Mouse (Mus musculus) lung, postnatal 25 days (tissue): ENCODE results near the gene Gm45837.

Source experiments
- DNase-seq: peaks from one replicate; pipeline ENCODE4 v3.0.0; 2022; ENCODE audit warnings: low spot score

The Gm45837 gene

GRCm38 (mm10) chr7:101501236-101501635, 90.5 kb downstream of the Gm45837 start:
- DNase-seq, result no peak

- DNase-seq, result no peak
Observed at GRCm38 (mm10) chr7:101501675-101502074, 91.0 kb downstream of the Gm45837 start.

- DNase-seq, result peak; percentile 79
Observed at GRCm38 (mm10) chr7:101503351-101503750, 92.7 kb downstream of the Gm45837 start.

- DNase-seq, result no peak
Observed at GRCm38 (mm10) chr7:101503803-101504202, 93.1 kb downstream of the Gm45837 start.

- no peak for DNase-seq
Observed at GRCm38 (mm10) chr7:101504507-101504906, 93.8 kb downstream of the Gm45837 start.

- DNase-seq, result no peak
Observed at GRCm38 (mm10) chr7:101509212-101509611, 98.5 kb downstream of the Gm45837 start.

- no peak for DNase-seq
Observed at GRCm38 (mm10) chr7:101513655-101514054, 103.0 kb downstream of the Gm45837 start.

GRCm38 (mm10) chr7:101514768-101515167, 104.1 kb downstream of the Gm45837 start:
- DNase-seq, result no peak

- DNase-seq, result no peak
Observed at GRCm38 (mm10) chr7:101515295-101515694, 104.6 kb downstream of the Gm45837 start.

- no peak for DNase-seq
Observed at GRCm38 (mm10) chr7:101516460-101516859, 105.8 kb downstream of the Gm45837 start.

- no peak for DNase-seq
Observed at GRCm38 (mm10) chr7:101521696-101522095, 111.0 kb downstream of the Gm45837 start.

GRCm38 (mm10) chr7:101523205-101523604, 112.5 kb downstream of the Gm45837 start:
- DNase-seq, result no peak

GRCm38 (mm10) chr7:101526484-101526883, 115.8 kb downstream of the Gm45837 start:
- DNase-seq, result no peak

GRCm38 (mm10) chr7:101534428-101534827, 123.7 kb downstream of the Gm45837 start:
- no peak for DNase-seq

GRCm38 (mm10) chr7:101535102-101535501, 124.4 kb downstream of the Gm45837 start:
- no peak for DNase-seq

- no peak for DNase-seq
Observed at GRCm38 (mm10) chr7:101535517-101535916, 124.8 kb downstream of the Gm45837 start.

GRCm38 (mm10) chr7:101537541-101537940, 126.9 kb downstream of the Gm45837 start:
- no peak for DNase-seq

GRCm38 (mm10) chr7:101538141-101538933, 127.7 kb downstream of the Gm45837 start:
- peak; percentile 10 for DNase-seq

GRCm38 (mm10) chr7:101539774-101540173, 129.1 kb downstream of the Gm45837 start:
- no peak for DNase-seq

GRCm38 (mm10) chr7:101540684-101541083, 130.0 kb downstream of the Gm45837 start:
- no peak for DNase-seq

GRCm38 (mm10) chr7:101541132-101541531, 130.4 kb downstream of the Gm45837 start:
- DNase-seq, result peak; percentile 57

- DNase-seq, result no peak
Observed at GRCm38 (mm10) chr7:101541734-101542133, 131.0 kb downstream of the Gm45837 start.

- no peak for DNase-seq
Observed at GRCm38 (mm10) chr7:101547651-101548050, 137.0 kb downstream of the Gm45837 start.

GRCm38 (mm10) chr7:101549266-101549665, 138.6 kb downstream of the Gm45837 start:
- DNase-seq, result no peak
